8 mouse cellular contexts compared by ENCODE assay signal in the genomic region with DNA sequence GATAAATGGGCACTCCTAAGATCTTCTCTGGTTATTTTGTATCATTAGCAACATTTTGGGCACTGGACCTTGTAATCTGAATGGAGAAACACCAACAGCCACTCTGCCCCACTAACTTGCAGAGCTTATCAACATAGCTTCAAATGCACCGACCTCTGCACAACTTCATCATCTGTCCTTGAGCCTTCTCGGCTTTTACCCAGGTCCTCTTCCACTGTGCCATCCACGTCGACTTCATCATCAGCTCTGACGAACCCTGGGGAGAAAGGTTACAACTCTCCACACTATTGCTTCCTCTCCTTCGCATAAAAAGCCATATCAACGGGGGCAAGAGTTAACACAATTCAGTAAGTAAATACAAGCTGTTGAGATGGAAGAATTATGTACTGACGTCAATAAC. TPM values are rescaled to one million over a fixed set of nuclear protein-coding genes. Genes with fewer than 3 reads are reported as not detected.
DNase-seq lines count a peak whose midpoint lies in the region; ATAC-seq and TF ChIP-seq lines count a peak whose summit lies in the region.

No protein-coding gene starts in this region.

- H3K27ac ChIP-seq in spleen, adult 2 months (ENCODE audit: insufficient read depth, low read length), result no peak overlapping the region
- no peak overlapping the region for H3K27ac ChIP-seq in limb, embryonic 13.5 days
- peak overlapping the region; percentile 17; the same call in 1 of the 2 replicates for H3K27ac ChIP-seq in stomach, embryonic 16.5 days (ENCODE audit: low read length)

- no peaks in the 10 kb centered on the region for H3K9me3 ChIP-seq in limb, embryonic 13.5 days
- H3K9me3 ChIP-seq in stomach, embryonic 16.5 days (replicated peaks; ENCODE audit: control insufficient read depth, low read length), result no peaks in the 10 kb centered on the region

- WGBS in spleen, adult 2 months, result 5% methylated on average over 8 of the region's 8 CpGs
- 4% methylated on average over 8 of the region's 8 CpGs for WGBS in limb, embryonic 13.5 days
- WGBS in stomach, embryonic 16.5 days, result 1% methylated on average over 8 of the region's 8 CpGs

- H3K27me3 ChIP-seq in spleen, adult 2 months (ENCODE audit: control insufficient read depth, insufficient read depth, low read length), result no peaks in the 10 kb centered on the region
- H3K27me3 ChIP-seq in limb, embryonic 13.5 days, result no peaks in the 10 kb centered on the region
- no peaks in the 10 kb centered on the region for H3K27me3 ChIP-seq in stomach, embryonic 16.5 days (ENCODE audit: control insufficient read depth, insufficient read depth, low read length)

- peak overlapping the region; percentile 96 for H3K9ac ChIP-seq in limb, embryonic 13.5 days
- H3K9ac ChIP-seq in stomach, embryonic 16.5 days (ENCODE audit: low read length), result peak overlapping the region; percentile 92

- TF ChIP-seq CTCF in spleen, adult 2 months (IDR thresholded peaks at IDR 0.05; ENCODE audit: extremely low read depth, insufficient read depth, insufficient read length, insufficient replicate concordance), result no peak

- no peak for ATAC-seq in limb, embryonic 13.5 days (ENCODE audit: low FRiP score, low read depth)
- no peak for ATAC-seq in stomach, embryonic 16.5 days (ENCODE audit: insufficient read depth, low FRiP score)

- H3K36me3 ChIP-seq in spleen, adult 2 months (ENCODE audit: control insufficient read depth, insufficient read depth, low read length), result peaks cover 31% of the 10 kb centered on the region
- peaks cover 46% of the 10 kb centered on the region for H3K36me3 ChIP-seq in limb, embryonic 13.5 days
- H3K36me3 ChIP-seq in stomach, embryonic 16.5 days (ENCODE audit: control insufficient read depth, insufficient read depth, low read length), result peaks cover 20% of the 10 kb centered on the region; the same call in 1 of the 2 replicates

- DNase-seq in adrenal gland, adult (ENCODE audit: inconsistent age in 2 of 2, low spot score in 1 of 2), result peak; percentile 72 to 86
- DNase-seq in adrenal gland, postnatal 4 days (ENCODE audit: low spot score in 2 of 2), result no peak
- DNase-seq in spleen, adult 2 months (ENCODE audit: low read depth in 1 of 2, low spot score in 2 of 2), result no peak
- no peak for DNase-seq in spleen, postnatal 4 days (ENCODE audit: low spot score in 2 of 2)
- no peak for DNase-seq in cerebellum, adult 18-20 months
- DNase-seq in thymus, postnatal 10 days (ENCODE audit: low spot score in 2 of 2), result no peak

- TF ChIP-seq POLR2A in spleen, adult 2 months (IDR thresholded peaks at IDR 0.05; ENCODE audit: low read depth, low read length), result no peak

- peaks cover 7% of the 10 kb centered on the region; the same call in 1 of the 2 replicates for H3K4me1 ChIP-seq in spleen, adult 2 months (ENCODE audit: control insufficient read depth, insufficient read depth, insufficient read length)
- peaks cover 53% of the 10 kb centered on the region for H3K4me1 ChIP-seq in limb, embryonic 13.5 days
- peaks cover 39% of the 10 kb centered on the region for H3K4me1 ChIP-seq in stomach, embryonic 16.5 days (ENCODE audit: control insufficient read depth, insufficient read depth, low read length)

- H3K4me3 ChIP-seq in spleen, adult 2 months (ENCODE audit: extremely low read depth, insufficient read depth, insufficient read length), result peak overlapping the region; percentile 83
- peak overlapping the region; percentile 90 for H3K4me3 ChIP-seq in limb, embryonic 13.5 days
- H3K4me3 ChIP-seq in stomach, embryonic 16.5 days (replicated peaks; ENCODE audit: low read length), result peak overlapping the region; percentile 84

- H3K4me2 ChIP-seq in limb, embryonic 13.5 days (replicated peaks), result peak overlapping the region; percentile 93
- peak overlapping the region; percentile 86 for H3K4me2 ChIP-seq in stomach, embryonic 16.5 days (ENCODE audit: low read depth, low read length)

RNA-seq across cellular contexts. Expression of gene Hsp90b1, which starts 1.2 kb away (rescaled TPM):
- 100 to 1,000 TPM; 505 to 525 TPM for total RNA-seq in adrenal gland, postnatal 4 days (2021)
- 24.2 and 26.6 TPM in 2 replicates for polyA plus RNA-seq in spleen, adult 2 months (2012; rRNA removed)
- 634 and 696 TPM in 2 replicates for polyA plus RNA-seq in limb, embryonic 13.5 days (2015; fragmentation: Nextera tagmentation; extraction: Ambion mirVana)
- 669 and 693 TPM in 2 replicates for polyA plus RNA-seq in stomach, embryonic 16.5 days (2015; fragmentation: Nextera tagmentation; extraction: Ambion mirVana)

RNA-seq across cellular contexts. Expression of gene Ttc41, which starts 1.5 kb away (rescaled TPM):
- 1 to 10 TPM; 2.8 to 4.3 TPM for total RNA-seq in adrenal gland, postnatal 4 days (2021)
- polyA plus RNA-seq in spleen, adult 2 months (2012; rRNA removed), result 0.43 and 0.58 TPM in 2 replicates
- 1.7 and 2.2 TPM in 2 replicates for polyA plus RNA-seq in limb, embryonic 13.5 days (2015; fragmentation: Nextera tagmentation; extraction: Ambion mirVana)
- polyA plus RNA-seq in stomach, embryonic 16.5 days (2015; fragmentation: Nextera tagmentation; extraction: Ambion mirVana), result 0.79 and 1.1 TPM in 2 replicates

RNA-seq across cellular contexts. Expression of gene Gm49358, which starts 59.6 kb away (rescaled TPM):
- total RNA-seq in adrenal gland, postnatal 4 days (2021), result 1 to 10 TPM; 4.8 to 6.2 TPM
- not detected in 2 replicates for polyA plus RNA-seq in spleen, adult 2 months (2012; rRNA removed)
- polyA plus RNA-seq in limb, embryonic 13.5 days (2015; fragmentation: Nextera tagmentation; extraction: Ambion mirVana), result 0.27 TPM in 1 of 2 replicates, not detected in the other
- not detected in 2 replicates for polyA plus RNA-seq in stomach, embryonic 16.5 days (2015; fragmentation: Nextera tagmentation; extraction: Ambion mirVana)

Comparison
In these comparisons a context has a peak if more than half of its experiments do, and no peak if none do; other contexts are left out.
1. DNase-seq: peak in adrenal gland, adult (2 of 2); none in adrenal gland, postnatal 4 days (0 of 2), spleen, adult 2 months (0 of 2), spleen, postnatal 4 days (0 of 2), cerebellum, adult 18-20 months (0 of 2) and thymus, postnatal 10 days (0 of 2).
2. RNA of gene Hsp90b1, which starts 1.2 kb away (polyA plus RNA-seq): 634 to 696 TPM in limb, embryonic 13.5 days and 669 to 693 TPM in stomach, embryonic 16.5 days; 24.2 to 26.6 TPM in spleen, adult 2 months; every median in the first group is over 10 times any median in the second.
3. Peak in every context shown above with its lines, with median percentiles within 50 percentile points of each other: H3K4me3 ChIP-seq.